Mouse (Mus musculus): ENCODE measurements around the gene Ifi27. TPM values are rescaled to one million over a fixed set of nuclear protein-coding genes. Genes with fewer than 3 reads are reported as not detected.

Ifi27 gene
- total and polyA plus RNA-seq, 2 experiments from 2014 or later, result 16.2 to 23.3 TPM

DNA sequence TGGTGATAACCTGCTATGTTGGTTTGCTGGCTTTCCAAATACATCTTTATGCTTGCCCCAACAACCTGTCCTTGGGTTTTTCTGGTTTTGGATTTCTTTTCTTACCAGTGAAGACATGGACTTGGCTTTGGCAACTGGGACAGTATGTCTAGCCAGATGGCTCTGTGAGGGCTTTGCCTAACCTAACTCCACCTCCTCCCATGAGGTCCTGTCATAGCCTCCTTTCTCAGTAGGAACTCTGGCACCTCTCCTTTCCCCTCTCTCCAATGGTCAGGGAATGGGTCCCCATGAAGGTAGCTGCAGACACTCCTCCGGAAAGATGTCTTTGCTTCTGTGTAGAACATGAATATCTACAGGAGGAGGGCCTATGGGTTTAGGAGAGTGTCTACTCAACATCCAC, 52.7 kb downstream of the Ifi27 start:
- Histone ChIP-seq H3K4me2 (ENCODE audit: low read depth, low read length, poor library complexity, severe bottlenecking) (no peak overlapping the region), H3K36me3 (ENCODE audit: insufficient read depth, low read length) (no peaks in the 10 kb centered on the region), H3K27me3 (ENCODE audit: insufficient read depth, low read length) (no peaks in the 10 kb centered on the region), H3K4me1 (ENCODE audit: insufficient read depth, low read length) (no peaks in the 10 kb centered on the region), H3K27ac (ENCODE audit: low read depth, low read length) (no peak overlapping the region), H3K4me3 (ENCODE audit: low read depth, low read length) (no peak overlapping the region), H3K9ac (replicated peaks; ENCODE audit: low read length, poor library complexity, severe bottlenecking) (no peak overlapping the region), H3K9me3 (ENCODE audit: low read length) (no peaks in the 10 kb centered on the region)
- whole genome bisulfite sequencing, result 96% methylated on average over 1 of the region's 1 CpGs
- no peak for DNase-seq (ENCODE audit: low spot score)
- ATAC-seq (ENCODE audit: low FRiP score), result no peak
- no peak for TF ChIP-seq CTCF (IDR thresholded peaks at IDR 0.05)

DNA sequence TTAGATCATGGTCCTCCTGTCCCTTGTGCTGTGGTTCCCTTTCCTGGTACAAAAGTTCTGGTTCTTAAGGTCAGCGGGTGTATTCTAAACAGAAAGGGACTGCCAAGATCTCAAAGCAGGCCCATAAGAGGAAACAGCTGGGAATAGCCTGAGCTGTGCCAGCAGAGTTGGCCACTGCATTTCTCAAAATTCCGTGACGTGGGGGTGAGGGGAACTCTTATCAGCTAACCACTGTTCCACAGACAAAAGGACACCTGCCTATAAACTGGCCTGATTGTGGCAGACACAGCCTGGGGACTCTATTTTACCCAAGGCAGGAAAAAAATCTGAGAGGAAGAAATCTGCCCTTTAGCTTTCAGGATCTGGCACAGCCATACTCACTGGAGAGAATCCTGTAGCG, 53.3 kb downstream of the Ifi27 start:
- Histone ChIP-seq H3K27me3 (ENCODE audit: insufficient read depth, low read length) (no peaks in the 10 kb centered on the region), H3K36me3 (ENCODE audit: insufficient read depth, low read length) (no peaks in the 10 kb centered on the region), H3K9ac (replicated peaks; ENCODE audit: low read length, poor library complexity, severe bottlenecking) (no peak overlapping the region), H3K4me1 (ENCODE audit: insufficient read depth, low read length) (no peaks in the 10 kb centered on the region), H3K4me2 (ENCODE audit: low read depth, low read length, poor library complexity, severe bottlenecking) (no peak overlapping the region), H3K4me3 (ENCODE audit: low read depth, low read length) (no peak overlapping the region), H3K9me3 (ENCODE audit: low read length) (no peaks in the 10 kb centered on the region), H3K27ac (ENCODE audit: low read depth, low read length) (no peak overlapping the region)
- no peak for ATAC-seq (ENCODE audit: low FRiP score)
- TF ChIP-seq CTCF (IDR thresholded peaks at IDR 0.05), result no peak
- 71% methylated on average over 4 of the region's 4 CpGs for WGBS
- DNase-seq (ENCODE audit: low spot score), result no peak

- H3K4me1 ChIP-seq (ENCODE audit: insufficient read depth, low read length), result no peaks in the 10 kb centered on the region
- no peak overlapping the region for H3K4me2 ChIP-seq (ENCODE audit: low read depth, low read length, poor library complexity, severe bottlenecking)
- H3K36me3 ChIP-seq (ENCODE audit: insufficient read depth, low read length), result no peaks in the 10 kb centered on the region
- H3K4me3 ChIP-seq (ENCODE audit: low read depth, low read length), result no peak overlapping the region
- WGBS, result 78% methylated on average over 2 of the region's 2 CpGs
- H3K9ac ChIP-seq (replicated peaks; ENCODE audit: low read length, poor library complexity, severe bottlenecking), result no peak overlapping the region
- no peak overlapping the region for H3K27ac ChIP-seq (ENCODE audit: low read depth, low read length)
- H3K9me3 ChIP-seq (ENCODE audit: low read length), result no peaks in the 10 kb centered on the region
- DNase-seq (ENCODE audit: low spot score) (no peak), ATAC-seq (ENCODE audit: low FRiP score) (no peak)
- no peaks in the 10 kb centered on the region for H3K27me3 ChIP-seq (ENCODE audit: insufficient read depth, low read length)
- no peak for TF ChIP-seq CTCF (IDR thresholded peaks at IDR 0.05)
These were observed 53.7 kb downstream of the Ifi27 start for GRCm38 (mm10) chr12:103487750-103488149.

Other genes with a start within 250 kb of the Ifi27 start
- 0.44 and 2.3 TPM in 2 replicates for gene Prima1, start 192.1 kb upstream of the Ifi27 start, total RNA-seq (2014; rRNA removed)
- gene Prima1, start 192.1 kb upstream of the Ifi27 start, polyA plus RNA-seq (2015; fragmentation: Nextera tagmentation; extraction: Ambion mirVana), result 0.46 and 1.2 TPM in 2 replicates
- gene Fam181a, start 123.2 kb upstream of the Ifi27 start, total RNA-seq (2014; rRNA removed), result 11.2 and 14.9 TPM in 2 replicates
- 8.9 and 11.2 TPM in 2 replicates for gene Fam181a, start 123.2 kb upstream of the Ifi27 start, polyA plus RNA-seq (2015; fragmentation: Nextera tagmentation; extraction: Ambion mirVana)
- 0.93 and 4.4 TPM in 2 replicates for gene Asb2, start 78.2 kb upstream of the Ifi27 start, total RNA-seq (2014; rRNA removed)
- gene Asb2, start 78.2 kb upstream of the Ifi27 start, polyA plus RNA-seq (2015; fragmentation: Nextera tagmentation; extraction: Ambion mirVana), result 1.5 and 1.9 TPM in 2 replicates
- gene Otub2, start 45.5 kb upstream of the Ifi27 start, total RNA-seq (2014; rRNA removed), result 27.2 and 29.6 TPM in 2 replicates
- 20.6 and 21.0 TPM in 2 replicates for gene Otub2, start 45.5 kb upstream of the Ifi27 start, polyA plus RNA-seq (2015; fragmentation: Nextera tagmentation; extraction: Ambion mirVana)
- 9.6 and 9.7 TPM in 2 replicates for gene 9330161L09Rik, start 26.4 kb upstream of the Ifi27 start, total RNA-seq (2014; rRNA removed)
- gene 9330161L09Rik, start 26.4 kb upstream of the Ifi27 start, polyA plus RNA-seq (2015; fragmentation: Nextera tagmentation; extraction: Ambion mirVana), result 1.1 and 1.5 TPM in 2 replicates
- gene Ddx24, start 8.4 kb upstream of the Ifi27 start, total RNA-seq (2014; rRNA removed), result 140 and 153 TPM in 2 replicates
- 209 and 245 TPM in 2 replicates for gene Ddx24, start 8.4 kb upstream of the Ifi27 start, polyA plus RNA-seq (2015; fragmentation: Nextera tagmentation; extraction: Ambion mirVana)
- gene Ifi27l2a, start 9.5 kb downstream of the Ifi27 start, total RNA-seq (2014; rRNA removed), result 1.7 TPM in 2 replicates
- gene Ifi27l2a, start 9.5 kb downstream of the Ifi27 start, polyA plus RNA-seq (2015; fragmentation: Nextera tagmentation; extraction: Ambion mirVana), result 10.3 and 12.7 TPM in 2 replicates
- not detected in 2 replicates for gene Ifi27l2b, start 23.0 kb downstream of the Ifi27 start, total RNA-seq (2014; rRNA removed)
- gene Ifi27l2b, start 23.0 kb downstream of the Ifi27 start, polyA plus RNA-seq (2015; fragmentation: Nextera tagmentation; extraction: Ambion mirVana), result not detected in 2 replicates
- 8.4 and 12.6 TPM in 2 replicates for gene Ppp4r4, start 98.1 kb downstream of the Ifi27 start, total RNA-seq (2014; rRNA removed)
- gene Ppp4r4, start 98.1 kb downstream of the Ifi27 start, polyA plus RNA-seq (2015; fragmentation: Nextera tagmentation; extraction: Ambion mirVana), result 3.2 and 3.3 TPM in 2 replicates
- not detected in 2 replicates for gene Serpina10, start 197.2 kb downstream of the Ifi27 start, total RNA-seq (2014; rRNA removed)
- gene Serpina10, start 197.2 kb downstream of the Ifi27 start, polyA plus RNA-seq (2015; fragmentation: Nextera tagmentation; extraction: Ambion mirVana), result 0.04 TPM in 1 of 2 replicates, not detected in the other
- not detected in 2 replicates for gene Serpina6, start 223.0 kb downstream of the Ifi27 start, total RNA-seq (2014; rRNA removed)
- not detected in 2 replicates for gene Serpina6, start 223.0 kb downstream of the Ifi27 start, polyA plus RNA-seq (2015; fragmentation: Nextera tagmentation; extraction: Ambion mirVana)
- not detected in 2 replicates for gene Serpina16, start 241.9 kb downstream of the Ifi27 start, total RNA-seq (2014; rRNA removed)
- gene Serpina16, start 241.9 kb downstream of the Ifi27 start, polyA plus RNA-seq (2015; fragmentation: Nextera tagmentation; extraction: Ambion mirVana), result not detected in 2 replicates